Mouse (Mus musculus) stomach, embryonic 14.5 days (tissue): ENCODE data around the gene Rbms2. TPM values are rescaled to one million over a fixed set of nuclear protein-coding genes. Genes with fewer than 3 reads are reported as not detected.

Experiments used
- microRNA counts: library from miRNA; unstranded; fragments of <30 nt; microRNA quantifications from one replicate; lab custom pipeline; 2016
- microRNA-seq: library from miRNA; unstranded; fragments of <30 nt; microRNA quantifications from one replicate; pipeline ENCODE4, GENCODE M21; 2016
- polyA plus RNA-seq: library from polyadenylated mRNA; unstranded; fragments of >200 nt; fragmentation: Nextera tagmentation; extraction: Ambion mirVana; gene quantifications from 2 replicates; pipeline ENCODE4 v1.2.1, GENCODE M21; 2014

Gene Rbms2
- polyA plus RNA-seq, 1 experiment from 2014 or later = 35.6 TPM

MicroRNAs encoded within 50 kb of the gene (microRNA counts, 519-probe panel; counts per million panel counts)
- microRNA mmu-miR-677 (lab: Ali Mortazavi, UCI) = not detected

Small RNA genes lying within 50 kb of the gene (microRNA-seq; reads per million reads assigned to microRNA genes)
- gene Mir677 = 14.8 reads per million, percentile 25 among the genes with 10 or more reads in this experiment

Other genes starting within 250 kb of the Rbms2 start
- not detected in 2 replicates for gene Hsd17b6, start 172.7 kb downstream of the Rbms2 start, polyA plus RNA-seq
- 82.3 and 82.5 TPM in 2 replicates for gene Prim1, start 165.1 kb downstream of the Rbms2 start, polyA plus RNA-seq
- 899 and 913 TPM in 2 replicates for gene Naca, start 144.7 kb downstream of the Rbms2 start, polyA plus RNA-seq
- 474 and 487 TPM in 2 replicates for gene Ptges3, start 121.3 kb downstream of the Rbms2 start, polyA plus RNA-seq
- gene Atp5b, start 97.0 kb downstream of the Rbms2 start, polyA plus RNA-seq = 2,052 and 2,172 TPM in 2 replicates
- 28.1 and 28.2 TPM in 2 replicates for gene Baz2a, start 88.7 kb downstream of the Rbms2 start, polyA plus RNA-seq
- gene Gls2, start 14.2 kb upstream of the Rbms2 start, polyA plus RNA-seq = 0.78 and 0.84 TPM in 2 replicates
- 33.5 and 33.7 TPM in 2 replicates for gene Spryd4, start 31.5 kb upstream of the Rbms2 start, polyA plus RNA-seq
- 0.11 TPM in 1 of 2 replicates, not detected in the other for gene Mip, start 45.5 kb upstream of the Rbms2 start, polyA plus RNA-seq
- gene Timeless, start 51.8 kb upstream of the Rbms2 start, polyA plus RNA-seq = 47.2 and 48.0 TPM in 2 replicates
- 0.27 TPM in 1 of 2 replicates, not detected in the other for gene Apon, start 73.8 kb upstream of the Rbms2 start, polyA plus RNA-seq
- not detected in 2 replicates for gene Apof, start 88.4 kb upstream of the Rbms2 start, polyA plus RNA-seq
- 12.2 and 13.0 TPM in 2 replicates for gene Stat2, start 90.3 kb upstream of the Rbms2 start, polyA plus RNA-seq
- gene Il23a, start 118.5 kb upstream of the Rbms2 start, polyA plus RNA-seq = 0.36 and 0.43 TPM in 2 replicates
- gene Pan2, start 123.0 kb upstream of the Rbms2 start, polyA plus RNA-seq = 32.9 and 34.8 TPM in 2 replicates
- 328 and 342 TPM in 2 replicates for gene Cnpy2, start 142.2 kb upstream of the Rbms2 start, polyA plus RNA-seq
- 211 and 214 TPM in 2 replicates for gene Cs, start 157.4 kb upstream of the Rbms2 start, polyA plus RNA-seq
- gene Coq10a, start 188.7 kb upstream of the Rbms2 start, polyA plus RNA-seq = 12.9 and 13.0 TPM in 2 replicates
- gene Ankrd52, start 196.8 kb upstream of the Rbms2 start, polyA plus RNA-seq = 16.7 and 17.8 TPM in 2 replicates
- gene Slc39a5, start 220.9 kb upstream of the Rbms2 start, polyA plus RNA-seq = 3.4 and 3.7 TPM in 2 replicates
- 76.6 and 86.7 TPM in 2 replicates for gene Nabp2, start 231.2 kb upstream of the Rbms2 start, polyA plus RNA-seq
- 31.9 and 34.6 TPM in 2 replicates for gene Rnf41, start 231.4 kb upstream of the Rbms2 start, polyA plus RNA-seq